Mouse (Mus musculus) left cerebral cortex, adult 8-10 months (tissue): ENCODE results near the gene Pkhd1. TPM values are rescaled to one million over a fixed set of nuclear protein-coding genes. Genes with fewer than 3 reads are reported as not detected.
A peak's percentile ranks its signal among the peaks of the same experiment; 100 is the strongest.
"Not testable (repeated sequence)": the region's sequence is repeated elsewhere in the genome, so short reads cannot be mapped to it uniquely, and the experiment has no call there.

ENCODE experiments used
- DNase-seq, 2 experiments: peaks; one replicate each; pipeline ENCODE4 v3.0.0; 2022; ENCODE audit warnings: low spot score in 2 of 2
- total RNA-seq, 4 experiments: library from RNA; stranded (reverse); gene quantifications; 2 replicates each; pipeline ENCODE4 v1.2.4; 2022

Pkhd1 gene
- total RNA-seq, 4 experiments from 2014 or later, result 0.02 to 0.70 (median 0.07) TPM

DNA sequence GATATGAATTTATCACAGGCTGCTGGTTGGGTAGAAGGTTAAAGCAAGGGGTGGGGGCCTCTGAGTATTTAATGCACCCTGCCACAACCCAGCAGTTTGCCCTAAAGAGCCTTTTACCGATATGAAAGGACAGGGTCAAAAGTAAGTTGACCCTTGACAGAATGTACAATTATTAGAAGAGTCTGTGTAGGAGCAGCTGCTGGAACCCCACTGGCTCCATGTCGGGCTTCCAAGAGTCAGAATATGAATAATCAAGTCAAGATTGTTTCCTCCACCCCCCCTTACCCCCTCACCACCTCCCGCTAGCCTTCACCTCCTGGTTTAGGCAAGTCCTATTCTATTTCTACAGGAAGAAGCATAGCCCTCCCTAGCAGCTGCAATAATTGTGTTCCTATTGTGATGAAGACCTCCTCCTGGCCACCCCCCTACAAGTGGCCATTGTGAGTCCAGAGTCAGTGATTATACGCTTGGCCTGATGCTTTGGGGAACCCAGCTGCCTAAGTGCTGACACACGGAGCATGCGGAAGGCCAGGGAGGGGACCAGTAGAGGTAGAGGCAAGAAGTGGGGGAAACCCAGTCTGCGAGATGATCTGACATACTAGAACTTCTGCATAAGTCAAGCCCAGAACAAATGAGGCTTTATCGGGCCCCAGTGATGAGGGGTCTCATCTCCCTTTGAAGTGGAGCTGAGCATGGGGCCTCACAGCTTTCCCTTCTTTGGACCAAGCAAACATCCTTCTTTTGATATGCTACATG is 315.5 kb downstream of the Pkhd1 start:
- DNase-seq, result no peak

- no peak for DNase-seq
These were observed 316.2 kb downstream of the Pkhd1 start for GRCm38 (mm10) chr1:20301631-20302030.

GRCm38 (mm10) chr1:20288696-20289095 is 329.2 kb downstream of the Pkhd1 start:
- DNase-seq, result no peak

DNA sequence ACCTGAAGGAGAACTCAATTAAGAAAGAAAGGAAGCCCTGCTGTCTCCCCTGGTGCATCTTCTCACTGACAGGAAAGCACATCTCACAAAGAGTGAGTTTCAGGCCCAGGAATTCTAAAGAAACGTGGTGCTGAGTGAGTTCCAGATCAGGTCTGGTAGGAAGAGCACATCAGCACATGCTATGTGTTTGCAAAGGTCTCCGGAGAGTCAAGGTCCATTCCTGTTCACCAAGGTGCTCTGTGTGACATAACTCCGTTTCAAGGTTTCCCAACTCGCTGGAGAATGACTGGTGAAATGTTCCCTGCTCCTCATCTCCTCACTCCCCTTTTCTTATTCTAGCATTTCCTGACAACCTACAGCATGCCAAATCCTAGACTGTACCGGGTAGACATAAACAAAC is 357.5 kb downstream of the Pkhd1 start:
- DNase-seq, result no peak

DNA sequence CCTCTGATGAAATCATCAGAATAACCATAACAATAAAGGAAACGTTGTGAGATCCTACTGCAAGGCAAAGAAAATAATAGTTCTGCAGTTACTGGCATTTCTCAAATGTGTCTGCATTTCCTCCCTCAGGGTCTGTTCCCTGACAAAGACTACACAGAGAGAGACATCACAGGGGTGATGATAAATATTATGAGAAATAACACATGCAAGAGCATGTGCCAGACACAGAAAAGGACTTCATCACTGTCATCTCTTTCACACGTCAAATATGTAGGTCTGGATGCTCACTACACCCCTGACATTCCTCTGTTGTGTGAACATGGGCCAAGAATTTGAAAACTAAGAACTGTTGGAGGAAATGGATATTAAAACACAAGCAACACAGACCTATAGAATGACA is 369.7 kb downstream of the Pkhd1 start:
- no peak for DNase-seq

- no peak for DNase-seq
These were observed 401.2 kb downstream of the Pkhd1 start for GRCm38 (mm10) chr1:20216681-20217080.

DNA sequence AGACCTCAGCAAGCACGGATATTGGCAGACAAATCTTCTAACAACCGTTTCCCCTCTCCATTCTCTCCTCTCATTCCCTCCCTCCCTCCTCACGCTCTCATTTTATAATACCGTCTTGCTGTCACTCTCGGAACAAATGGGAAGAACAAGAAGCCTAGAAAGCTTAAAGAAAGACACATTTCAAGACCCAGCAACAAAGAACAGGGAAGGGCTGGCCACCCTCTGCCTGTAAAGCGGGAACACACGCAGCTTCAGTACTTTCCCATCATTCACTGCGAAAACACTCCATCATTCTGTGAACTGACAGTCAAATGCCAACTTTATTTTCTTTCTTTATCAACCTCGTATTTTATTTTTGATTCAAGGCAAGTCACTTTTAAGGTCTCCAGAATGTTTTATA is 427.4 kb downstream of the Pkhd1 start:
- DNase-seq, result no peak

- DNase-seq, result no peak
These were observed 437.7 kb downstream of the Pkhd1 start for GRCm38 (mm10) chr1:20180157-20180556.

DNA sequence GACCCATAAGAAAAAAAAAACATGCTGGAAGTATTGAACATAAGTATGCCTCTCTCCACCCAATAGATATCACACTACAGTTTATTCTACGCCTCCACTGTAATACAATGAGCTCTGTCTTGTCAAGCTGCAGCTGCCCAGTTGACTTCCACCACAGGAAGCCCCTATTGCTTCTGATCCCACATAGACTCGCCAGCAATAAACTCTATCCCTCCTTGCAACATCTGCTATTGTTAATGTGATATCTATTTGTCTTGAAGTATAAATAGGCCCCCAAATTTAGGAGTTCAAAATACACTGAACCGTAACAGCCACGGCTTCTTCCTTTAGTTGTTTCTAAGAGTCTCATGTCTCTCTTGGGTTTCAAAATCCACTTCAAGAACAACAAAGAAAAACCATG is 446.7 kb downstream of the Pkhd1 start:
- DNase-seq, result no peak

GRCm38 (mm10) chr1:20150627-20151026 is 467.2 kb downstream of the Pkhd1 start:
- DNase-seq, result not testable (repeated sequence)

DNA sequence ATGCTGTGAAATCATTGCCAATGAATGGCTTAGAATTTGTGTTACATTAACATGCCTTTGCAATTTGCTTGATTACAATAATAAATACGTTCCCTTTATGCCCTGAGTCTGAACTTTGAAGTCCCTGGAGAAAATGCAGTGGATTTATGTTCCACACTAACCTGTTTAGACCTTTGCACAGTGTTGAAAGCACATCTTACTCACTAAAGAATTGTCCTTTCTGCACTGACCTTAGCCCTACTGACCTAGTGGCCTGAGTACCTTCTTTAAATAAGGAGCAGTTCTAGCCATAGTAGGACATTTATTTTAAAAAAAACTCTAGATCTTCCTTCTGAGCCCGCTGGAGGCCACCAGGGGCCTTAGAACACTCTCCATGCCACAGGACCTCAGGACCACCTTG is 467.8 kb downstream of the Pkhd1 start:
- no peak for DNase-seq

DNA sequence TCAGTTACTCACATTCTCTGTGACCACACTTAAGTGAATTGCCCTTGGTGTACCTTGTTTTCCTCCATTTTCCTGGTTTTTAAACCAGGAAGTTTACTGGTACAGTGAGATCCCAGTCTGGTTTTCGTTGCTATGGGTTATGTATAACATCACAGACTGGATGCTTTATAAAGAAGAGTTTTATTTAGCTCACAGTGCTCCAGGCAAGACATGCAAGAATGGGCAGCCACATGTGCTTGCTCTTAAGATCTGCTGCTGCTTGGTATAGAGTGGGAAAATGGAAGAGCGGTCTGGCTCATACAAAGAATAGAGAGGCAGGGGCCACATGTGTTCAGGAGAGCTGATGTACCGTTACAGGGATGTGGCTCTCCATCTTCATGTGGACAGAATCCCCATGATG is 481.7 kb downstream of the Pkhd1 start:
- DNase-seq, result no peak

GRCm38 (mm10) chr1:20135065-20135618 is 482.7 kb downstream of the Pkhd1 start:
- no peak for DNase-seq

DNA sequence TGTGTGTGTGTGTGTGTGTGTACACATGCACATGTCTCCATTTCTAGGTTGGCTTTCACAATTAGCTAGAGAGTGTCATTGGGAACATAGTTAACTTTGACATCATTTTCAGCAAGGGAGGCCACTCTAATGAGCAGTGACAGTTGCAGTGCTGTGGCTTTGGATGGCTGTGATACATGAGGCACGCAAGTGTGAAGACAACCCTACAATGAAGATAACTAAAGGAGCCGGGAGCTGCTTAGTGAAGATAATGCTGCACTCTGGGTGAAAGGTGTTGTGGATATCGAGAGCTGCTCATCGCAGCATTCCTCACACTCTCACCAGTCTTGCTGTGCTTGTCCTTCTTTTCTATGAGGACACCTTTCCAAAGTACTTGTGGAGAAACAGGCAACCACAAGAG is 484.2 kb downstream of the Pkhd1 start:
- DNase-seq, result no peak

GRCm38 (mm10) chr1:20131786-20132596 is 485.9 kb downstream of the Pkhd1 start:
- DNase-seq, result no peak

GRCm38 (mm10) chr1:20117331-20117730 is 500.5 kb downstream of the Pkhd1 start:
- DNase-seq, result no peak

GRCm38 (mm10) chr1:20069733-20070132 is 548.1 kb downstream of the Pkhd1 start:
- DNase-seq, result peak in 1 of 2 experiments; percentile 6

- DNase-seq, result no peak
These were observed 559.6 kb downstream of the Pkhd1 start for GRCm38 (mm10) chr1:20058245-20058644.

DNA sequence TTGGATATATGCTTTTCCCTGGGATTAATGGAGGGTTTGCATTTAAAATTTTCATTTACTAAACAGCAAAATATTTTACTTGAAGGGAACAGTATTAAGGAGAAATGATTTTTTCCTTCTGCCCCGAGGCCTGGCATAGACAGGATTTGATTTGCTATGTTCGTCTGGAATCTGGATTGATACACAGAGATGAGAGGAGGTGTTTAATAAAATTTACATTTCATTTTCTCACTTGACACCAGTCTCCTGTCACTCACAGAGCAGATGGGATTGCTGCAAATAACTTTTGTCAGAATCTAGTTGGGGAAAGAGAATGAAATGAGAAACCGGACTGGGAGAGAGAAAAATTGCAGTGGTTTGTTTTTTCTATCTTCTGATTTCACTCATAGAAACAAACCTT is 578.5 kb downstream of the Pkhd1 start:
- no peak for DNase-seq

DNA sequence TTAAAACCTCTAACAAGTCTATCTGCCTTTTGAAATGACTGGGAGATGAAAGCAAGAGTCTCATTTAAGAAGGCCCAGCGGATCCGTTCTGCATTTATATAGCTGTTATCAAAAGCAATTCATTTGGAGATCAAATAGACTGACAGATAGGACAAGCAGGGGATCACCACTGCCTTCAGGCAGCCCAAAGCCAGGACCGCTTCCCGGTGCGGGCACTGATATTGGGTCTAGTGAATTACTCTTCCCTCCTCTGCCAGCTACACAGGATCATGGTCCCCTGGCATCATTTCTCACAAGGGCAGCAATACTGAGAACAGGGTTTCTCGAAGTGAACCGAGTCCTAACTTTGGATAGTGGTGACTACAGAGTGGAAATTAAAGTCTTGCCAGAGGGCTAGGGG is 582.6 kb downstream of the Pkhd1 start:
- no peak for DNase-seq

DNA sequence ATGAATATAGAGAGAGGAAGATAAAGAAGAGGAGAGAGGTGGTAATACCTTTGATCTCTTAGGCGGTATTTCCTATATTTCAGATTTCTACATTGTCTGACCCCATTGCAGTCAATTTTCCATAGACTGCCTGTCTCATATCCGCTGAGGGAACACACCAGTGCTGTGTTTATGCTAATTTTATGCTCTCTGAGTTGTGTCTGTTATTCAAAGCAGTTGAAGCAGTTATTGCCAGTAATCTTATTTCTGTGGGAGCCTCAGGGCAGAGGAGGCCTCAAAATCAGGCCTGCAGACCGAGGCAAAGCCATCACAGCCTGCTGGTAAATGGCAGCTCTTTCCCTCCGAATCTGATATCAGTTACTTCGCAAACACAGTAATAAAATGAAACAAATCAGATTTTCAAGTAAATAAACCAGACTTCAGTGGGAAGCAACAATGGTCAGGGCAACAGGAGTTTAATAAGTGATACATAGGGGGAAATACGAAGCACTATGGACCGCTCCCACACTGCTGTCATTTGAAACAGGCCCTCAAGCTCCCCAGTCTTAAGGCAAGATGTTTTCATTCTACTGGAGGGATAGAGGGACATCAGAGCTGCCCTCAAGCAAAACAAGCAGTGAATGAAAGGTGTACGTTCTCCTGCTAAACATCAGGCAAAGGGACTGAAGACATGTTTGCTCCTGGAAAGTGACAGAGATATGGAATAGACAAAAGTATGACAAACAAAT is 599.5 kb downstream of the Pkhd1 start:
- DNase-seq, result no peak

DNA sequence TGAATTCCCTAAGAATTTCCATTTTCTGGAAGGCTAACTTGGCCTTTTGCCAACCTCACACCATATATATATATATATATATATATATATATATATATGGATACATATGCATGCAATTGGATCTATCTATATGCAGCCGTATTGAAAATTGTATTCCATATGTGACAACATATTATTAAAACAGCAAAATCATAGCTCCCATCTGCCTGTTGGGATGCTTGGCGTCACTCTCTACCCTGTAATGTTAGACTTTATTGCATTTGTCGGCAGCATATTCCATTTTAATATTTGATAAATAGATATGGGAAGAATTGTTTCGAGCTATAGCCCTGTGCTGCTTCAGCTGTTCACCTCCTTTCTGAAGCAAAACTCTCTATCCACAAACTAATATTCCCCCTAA is 600.2 kb downstream of the Pkhd1 start:
- no peak for DNase-seq
